Mouse (Mus musculus) heart, adult 2 months (tissue): ENCODE measurements around the gene Tmtc1.

ENCODE experiments used
- CTCF ChIP-seq: fragments of 200-600 bp; IDR thresholded peaks from 2 replicates; pipeline ENCODE4 v1.8.1; 2022; ENCODE audit warnings: antibody characterized with exemption, mild to moderate bottlenecking, moderate library complexity
- POLR2A ChIP-seq: fragments of 200-500 bp; IDR thresholded peaks from 2 replicates; pipeline ENCODE4 v1.6.1; 2011; ENCODE audit warnings: mild to moderate bottlenecking, low read depth, low read length, control low read depth; ENCODE audit not compliant: insufficient read depth

- TF ChIP-seq CTCF (no peak), POLR2A (no peak)
Measured at GRCm38 (mm10) chr6:148358580-148359246, 85.5 kb downstream of the Tmtc1 start.
